Mouse (Mus musculus): ENCODE measurements around the gene Ttll9.

Gene Ttll9

DNA sequence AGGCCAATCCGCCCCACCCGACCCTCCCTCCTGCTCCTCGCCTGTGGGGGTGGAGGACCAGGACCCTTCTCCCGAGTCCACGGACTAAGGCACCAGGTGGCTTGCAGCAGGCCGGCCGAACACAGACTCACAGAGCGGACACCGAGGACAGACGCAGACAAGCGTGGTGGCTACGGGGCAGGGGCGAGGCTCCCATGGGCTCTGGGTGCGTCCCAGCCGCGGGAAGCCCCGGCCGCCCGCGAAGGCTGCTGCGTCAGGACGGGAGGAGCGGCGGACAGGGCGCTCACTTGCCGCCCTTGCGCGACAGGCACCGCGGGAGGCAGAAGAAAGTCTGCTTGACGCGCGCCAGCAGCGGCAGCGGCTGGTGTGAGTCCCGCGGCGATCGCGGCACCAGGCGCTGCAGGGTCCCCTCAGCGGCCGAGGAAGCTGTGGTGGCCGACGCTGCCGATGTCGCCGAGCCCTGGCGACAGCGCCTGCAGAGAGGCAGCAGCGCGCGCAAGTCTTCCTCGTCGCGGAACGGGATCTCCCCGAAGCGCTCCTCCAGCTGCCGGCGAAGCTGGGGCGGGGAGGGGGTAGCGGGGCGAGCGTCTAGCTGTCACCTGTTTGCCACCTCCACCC, 19.3 kb upstream of the Ttll9 start:
- no peak for DNase-seq

DNA sequence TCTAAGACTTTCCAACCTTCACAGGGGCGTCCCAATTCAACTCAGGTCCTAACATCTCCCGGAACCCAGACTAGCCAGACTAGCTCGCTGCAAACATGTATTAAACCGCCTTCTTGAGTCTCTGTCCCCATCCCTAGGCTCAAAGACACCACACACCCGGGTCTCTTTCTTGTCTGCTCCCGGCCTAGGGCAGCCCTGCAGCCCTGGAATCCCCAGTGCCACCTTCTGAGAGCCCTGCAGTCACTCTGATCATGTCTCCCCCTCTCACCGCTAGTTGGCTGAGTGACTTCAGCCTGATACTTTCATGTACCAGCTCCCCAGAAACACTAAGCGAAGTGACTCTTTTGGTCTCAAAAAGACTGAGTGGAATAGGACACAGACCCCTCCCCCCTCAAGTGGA, 18.7 kb upstream of the Ttll9 start:
- no peak for DNase-seq

DNA sequence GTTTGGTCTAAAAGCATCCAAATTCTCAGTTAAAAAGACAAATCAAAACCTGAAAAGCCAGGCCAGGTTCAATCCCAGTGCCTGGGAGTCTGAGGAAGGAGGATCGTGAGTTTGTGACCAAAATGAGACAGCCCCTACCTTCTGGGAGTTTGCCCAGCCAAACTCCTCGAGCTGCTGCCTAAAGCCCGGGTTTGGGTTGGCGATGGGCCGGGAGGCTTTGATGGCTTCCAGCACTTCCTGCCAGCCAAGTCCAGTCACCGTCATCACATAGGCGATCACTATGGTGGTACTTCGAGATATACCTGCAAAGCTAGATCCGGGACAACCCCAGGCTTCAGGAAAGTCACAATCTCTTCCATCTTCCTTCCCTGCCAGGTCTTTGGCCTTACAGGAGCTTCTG, 18.3 kb upstream of the Ttll9 start:
- no peak for DNase-seq

DNA sequence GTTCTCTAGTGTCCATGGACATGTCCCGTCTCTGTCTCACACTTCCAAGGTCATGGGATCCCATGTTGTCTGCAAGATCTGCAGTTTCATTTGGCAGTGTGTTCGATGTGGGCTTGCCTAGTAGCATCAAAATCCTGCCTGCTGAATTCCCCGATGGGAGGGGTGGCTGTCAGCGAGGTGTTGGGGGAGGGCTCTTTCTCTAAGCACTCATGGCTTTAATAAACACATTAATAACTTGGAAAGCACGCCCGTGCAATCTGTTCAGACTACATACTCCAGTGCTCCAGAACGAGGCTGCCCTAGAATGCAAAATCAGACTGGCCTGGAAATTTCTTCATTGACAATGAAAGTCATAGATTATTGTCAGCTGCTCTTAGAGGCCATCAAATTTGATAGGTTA, 15.2 kb upstream of the Ttll9 start:
- DNase-seq, result no peak

DNA sequence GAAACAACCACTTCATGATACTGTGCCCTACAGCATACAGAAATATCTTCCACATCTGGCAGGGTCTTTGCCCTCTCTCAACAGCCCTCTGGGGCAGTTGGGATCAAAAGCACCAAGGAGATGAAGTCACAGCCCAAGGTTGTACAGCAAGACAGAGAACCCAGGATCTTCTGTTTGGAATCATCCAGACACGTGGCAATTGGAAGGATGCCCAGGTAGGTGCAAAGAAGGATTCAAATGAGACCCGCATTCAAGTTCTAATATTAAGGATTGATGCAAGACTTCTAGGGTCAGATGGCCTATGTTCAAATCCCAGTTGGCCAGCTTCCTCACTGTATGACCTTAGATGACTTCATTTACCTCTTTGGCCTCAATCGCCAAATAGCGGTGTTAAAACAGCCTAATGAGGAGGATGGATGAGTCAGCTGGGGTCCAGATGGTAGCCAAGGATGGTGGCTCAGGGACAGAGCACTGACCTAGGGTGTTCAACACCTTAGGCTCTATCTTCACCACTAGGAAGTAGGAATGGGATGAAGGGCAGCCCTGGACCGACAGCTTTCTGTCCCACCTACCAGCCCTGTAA, 13.8 kb upstream of the Ttll9 start:
- DNase-seq, result no peak

DNA sequence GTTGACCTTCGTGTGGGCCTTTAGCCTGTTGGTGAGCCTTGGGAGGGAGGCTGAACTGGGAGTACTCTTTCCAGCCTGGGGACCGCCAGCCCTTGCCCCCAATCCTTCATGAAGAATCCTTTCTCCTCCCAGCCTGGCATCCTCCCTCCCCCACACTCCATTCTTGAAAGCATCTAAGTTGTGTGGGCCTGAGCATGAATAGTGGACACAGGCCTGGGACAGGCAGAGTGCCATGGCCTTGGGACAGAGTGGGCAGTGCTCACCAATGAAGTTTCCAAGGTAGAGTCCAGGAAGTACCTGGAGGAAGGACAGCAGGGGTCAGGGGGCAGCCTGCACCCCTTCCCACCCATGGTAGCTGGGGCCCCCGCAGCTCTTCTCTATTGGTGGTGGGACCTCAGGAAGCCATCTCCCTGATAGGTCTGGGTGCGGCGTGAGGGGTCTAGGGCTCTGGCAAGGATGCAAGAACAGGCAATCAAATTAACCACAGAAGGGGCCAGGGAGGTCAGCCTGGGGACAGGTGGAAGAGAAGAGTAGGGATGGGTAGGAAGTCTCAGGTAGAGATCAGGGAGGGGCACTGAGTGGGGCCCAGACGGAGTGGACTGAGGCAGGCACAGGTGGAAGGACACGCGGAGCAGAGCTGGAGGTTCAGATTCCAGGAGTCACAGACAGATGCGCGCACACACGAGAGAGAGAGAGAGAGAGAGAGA, 11.8 kb upstream of the Ttll9 start:
- no peak for DNase-seq

DNA sequence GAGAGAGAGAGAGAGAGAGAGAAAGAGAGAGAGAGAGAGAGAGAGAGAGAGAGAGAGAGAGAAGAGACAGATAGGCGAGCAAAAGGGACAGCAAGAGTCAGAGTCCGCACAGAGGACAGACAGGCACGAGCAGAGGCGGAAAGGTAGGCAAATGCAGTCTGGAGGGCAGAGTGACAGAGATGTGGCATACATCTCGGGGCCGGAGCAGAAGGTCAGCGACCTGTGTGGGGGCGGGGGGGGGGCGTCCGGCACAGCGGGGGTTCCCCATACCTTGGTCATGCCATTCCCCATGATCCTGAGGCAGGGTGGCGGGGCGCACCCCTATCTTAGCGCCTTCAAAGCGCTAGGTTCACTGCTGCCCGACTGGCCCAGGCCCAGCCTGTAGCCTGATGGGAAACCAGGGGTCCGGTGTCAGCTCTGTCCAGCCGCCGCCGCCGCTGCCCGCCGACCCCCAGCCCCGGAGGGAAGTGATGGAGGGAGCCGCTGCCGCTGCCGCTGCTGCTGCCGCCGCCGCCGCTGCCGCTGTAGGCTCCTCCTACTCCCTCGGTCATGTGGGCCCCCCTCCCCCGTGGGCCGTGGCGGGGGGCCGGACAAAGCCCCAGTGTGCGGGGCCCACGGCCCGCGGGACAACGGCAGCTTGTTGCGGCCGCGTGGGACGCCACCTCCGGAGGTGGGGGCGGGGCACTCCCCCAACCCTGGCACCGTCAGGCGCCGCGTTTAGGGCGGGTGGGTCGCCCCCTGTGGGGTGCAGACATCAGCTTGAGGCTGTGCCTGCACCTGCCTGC, 11.0 kb upstream of the Ttll9 start, which contains the start of gene Dusp15:
TSS of gene Dusp15 (minus strand) at position 634 of the 785 bp plus-strand sequence.
- DNase-seq, result peak; percentile 51

DNA sequence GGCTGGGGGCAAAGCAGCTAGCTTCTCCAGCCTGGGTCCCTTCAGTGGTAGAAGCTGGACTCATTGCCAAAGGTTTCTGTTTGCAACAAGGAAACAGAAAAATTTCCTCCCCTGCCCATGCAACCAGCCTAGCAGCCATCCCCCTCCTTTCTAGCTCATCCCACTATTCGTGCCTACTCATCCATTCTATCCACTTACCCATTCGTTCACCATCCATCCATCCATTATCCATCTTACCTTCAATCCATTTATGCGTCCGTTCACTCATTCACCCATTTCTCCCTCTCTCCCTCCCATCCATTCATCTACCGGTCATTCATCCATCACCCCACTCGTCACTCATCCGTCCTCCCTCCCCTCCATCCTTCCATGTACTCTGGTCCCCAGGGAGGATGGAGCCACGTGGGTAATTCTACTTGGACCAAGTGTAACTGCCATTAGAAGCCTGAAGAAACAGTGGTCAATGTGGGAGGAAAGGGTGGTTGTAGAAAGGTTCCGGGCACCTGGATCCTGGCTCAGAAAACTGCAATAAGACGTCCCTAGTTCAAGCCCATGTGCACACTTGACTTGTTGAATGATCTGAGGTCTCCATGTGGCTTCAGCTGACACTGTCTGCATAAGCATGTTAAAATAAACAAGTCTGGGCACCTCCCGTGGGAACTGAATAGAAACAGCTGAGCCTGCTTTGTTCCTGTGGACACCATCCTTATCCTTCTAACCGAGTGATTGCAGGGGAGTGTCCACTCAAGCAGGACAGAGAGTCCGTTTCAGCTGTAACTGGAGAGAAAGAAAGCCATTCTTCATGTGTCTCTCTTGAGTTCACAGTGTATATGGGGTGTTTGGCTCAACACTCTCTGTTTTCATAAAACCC, 10.2 kb upstream of the Ttll9 start:
- no peak for DNase-seq

DNA sequence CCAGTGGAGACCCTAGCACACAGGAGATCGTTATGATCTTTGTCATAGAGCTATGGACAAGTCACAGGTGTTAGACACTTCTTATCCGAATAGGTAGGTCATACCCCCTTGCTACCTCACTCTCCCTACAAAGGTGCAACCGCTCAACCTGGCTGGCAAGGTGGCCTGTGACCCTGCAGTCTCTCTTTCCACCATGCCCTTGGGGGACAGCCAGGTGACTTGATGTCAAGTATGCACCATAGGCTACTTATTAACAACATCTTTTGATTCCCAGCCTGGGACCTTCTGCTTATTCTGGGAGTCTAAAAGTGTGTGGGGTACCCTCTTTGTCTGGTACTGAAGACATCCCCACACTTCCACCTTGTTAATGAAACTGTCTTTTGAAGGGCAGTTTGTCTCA, 4.2 kb upstream of the Ttll9 start:
- DNase-seq, result no peak

DNA sequence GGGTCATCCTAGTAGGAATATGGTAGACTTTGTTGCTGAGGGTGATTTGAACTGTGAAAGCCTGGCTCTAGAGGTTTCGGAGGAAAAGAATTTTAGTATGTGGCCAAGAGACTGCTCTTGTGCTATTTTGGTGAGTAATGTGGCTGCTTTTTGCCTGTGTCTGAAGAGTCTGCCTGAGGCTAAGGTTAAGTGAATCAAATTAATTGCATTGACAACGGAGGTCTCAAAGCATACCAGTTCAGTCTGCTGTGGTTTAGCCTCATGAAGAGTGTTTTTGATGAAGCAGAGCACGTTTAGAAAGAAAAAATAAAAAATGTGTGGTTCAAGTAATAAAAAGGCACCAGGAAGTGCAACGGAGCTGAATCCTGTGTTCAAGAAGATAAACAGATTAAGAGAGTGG, 3.3 kb downstream of the Ttll9 start:
- DNase-seq, result no peak

DNA sequence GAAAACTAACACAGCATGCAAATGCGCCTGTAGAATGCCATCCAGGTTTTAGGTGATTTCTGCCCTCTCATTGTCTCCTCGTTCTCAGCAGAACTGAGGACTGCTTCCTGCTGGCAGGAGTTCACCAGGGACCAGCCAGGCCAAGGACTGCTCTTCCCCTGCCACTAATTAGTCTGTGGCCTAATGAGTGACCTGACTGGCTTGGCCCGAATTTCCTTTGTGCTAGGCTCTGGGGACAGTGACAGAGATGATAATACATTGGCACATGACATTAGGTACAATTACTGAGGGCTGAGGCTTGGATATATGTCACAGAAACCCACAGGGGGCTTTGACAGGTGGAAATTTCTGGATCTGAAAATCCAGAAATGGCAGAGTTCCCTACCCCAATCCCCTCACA, 14.7 kb downstream of the Ttll9 start:
- DNase-seq, result no peak

DNA sequence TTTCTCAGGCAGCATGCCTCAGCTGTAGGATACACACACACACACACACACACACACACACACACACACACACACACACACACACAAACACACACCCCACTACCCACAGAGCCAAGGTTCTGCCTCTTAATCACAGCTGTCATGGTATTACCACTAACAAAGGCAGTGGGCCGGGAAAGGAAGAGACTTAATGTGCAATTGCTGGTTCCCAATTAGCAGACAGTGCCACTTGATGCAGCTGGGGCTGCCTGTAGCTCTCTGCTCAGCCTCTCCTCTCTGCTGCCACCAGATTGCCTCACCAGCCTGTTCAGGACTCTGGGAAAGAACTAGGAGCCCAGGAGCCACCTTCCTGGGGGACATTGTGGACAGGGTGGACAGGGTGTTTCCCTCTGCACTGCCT, 23.3 kb downstream of the Ttll9 start:
- DNase-seq, result no peak

DNA sequence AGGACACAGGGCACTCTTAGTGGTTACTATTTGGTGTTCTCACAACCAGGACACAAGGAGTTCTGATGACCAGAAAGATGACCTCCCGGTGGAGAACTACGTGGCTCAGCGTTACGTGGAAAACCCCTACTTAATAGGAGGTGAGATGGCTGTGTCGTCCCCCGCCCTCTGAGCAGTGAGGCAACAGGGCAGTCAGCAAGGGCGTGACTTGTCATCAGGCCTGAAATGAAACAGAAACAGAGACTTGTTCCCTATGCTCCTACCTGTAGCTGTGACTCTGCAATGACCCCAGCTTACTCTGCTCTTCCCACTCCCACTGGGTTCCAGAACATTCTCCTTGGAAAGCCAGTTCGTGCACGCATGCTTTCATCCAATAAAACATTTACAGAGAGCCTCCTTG, 29.2 kb downstream of the Ttll9 start:
- DNase-seq, result no peak

DNA sequence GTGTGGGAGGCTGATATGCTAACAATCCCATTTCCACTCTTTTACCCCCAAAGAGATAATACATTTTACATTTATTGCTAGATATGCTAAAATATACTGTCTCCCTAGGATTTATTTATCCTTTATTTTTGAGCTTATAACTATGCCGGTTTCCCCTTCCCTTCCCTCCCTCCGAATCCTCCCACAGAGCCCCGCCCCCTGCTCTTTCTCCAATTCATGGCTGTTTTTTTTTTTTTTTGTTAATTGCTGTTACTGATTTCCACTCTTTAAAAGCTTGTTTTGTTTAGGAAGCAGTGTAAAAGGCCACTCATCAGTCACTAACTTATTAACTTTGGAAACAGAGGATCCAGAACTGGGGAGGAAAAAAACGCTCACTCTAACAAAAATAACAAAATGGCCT, 34.8 kb downstream of the Ttll9 start:
- no peak for DNase-seq

DNA sequence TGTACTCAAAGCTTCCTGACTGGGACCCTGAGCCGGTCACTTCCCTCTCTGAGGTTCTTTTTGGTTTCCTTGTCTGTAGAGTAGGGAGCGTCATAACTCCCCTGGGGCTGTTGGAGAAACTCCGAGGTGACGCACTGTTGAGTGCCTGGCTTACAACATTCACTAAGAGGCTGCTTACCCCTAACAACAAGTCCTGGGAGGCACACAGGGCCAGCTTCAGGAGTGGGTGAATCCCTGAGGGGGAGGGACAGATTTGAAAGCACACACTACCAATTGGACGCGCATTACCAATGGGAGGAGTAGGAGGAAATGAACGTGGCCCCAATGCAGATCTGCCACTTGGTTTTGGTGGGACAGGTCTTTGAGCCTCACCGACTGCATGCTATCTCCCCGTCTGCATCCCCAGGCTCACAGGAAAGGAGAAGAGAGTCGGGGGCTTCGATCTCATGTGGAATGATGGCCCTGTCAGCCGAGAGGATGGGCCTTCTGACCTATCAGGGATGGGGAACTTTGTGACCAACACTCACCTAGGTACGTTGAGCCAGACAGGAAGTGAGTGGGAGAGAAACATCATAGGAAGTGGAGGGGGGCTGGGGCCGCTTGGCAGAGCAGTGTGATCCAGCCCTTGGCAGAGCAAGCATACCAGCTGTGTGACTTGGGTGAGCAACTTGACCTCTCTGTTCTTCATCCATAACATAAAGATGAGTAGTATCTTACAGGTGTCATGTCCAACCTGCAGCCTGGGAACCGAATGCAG, 40.4 kb downstream of the Ttll9 start:
- peak; percentile 21 for DNase-seq

DNA sequence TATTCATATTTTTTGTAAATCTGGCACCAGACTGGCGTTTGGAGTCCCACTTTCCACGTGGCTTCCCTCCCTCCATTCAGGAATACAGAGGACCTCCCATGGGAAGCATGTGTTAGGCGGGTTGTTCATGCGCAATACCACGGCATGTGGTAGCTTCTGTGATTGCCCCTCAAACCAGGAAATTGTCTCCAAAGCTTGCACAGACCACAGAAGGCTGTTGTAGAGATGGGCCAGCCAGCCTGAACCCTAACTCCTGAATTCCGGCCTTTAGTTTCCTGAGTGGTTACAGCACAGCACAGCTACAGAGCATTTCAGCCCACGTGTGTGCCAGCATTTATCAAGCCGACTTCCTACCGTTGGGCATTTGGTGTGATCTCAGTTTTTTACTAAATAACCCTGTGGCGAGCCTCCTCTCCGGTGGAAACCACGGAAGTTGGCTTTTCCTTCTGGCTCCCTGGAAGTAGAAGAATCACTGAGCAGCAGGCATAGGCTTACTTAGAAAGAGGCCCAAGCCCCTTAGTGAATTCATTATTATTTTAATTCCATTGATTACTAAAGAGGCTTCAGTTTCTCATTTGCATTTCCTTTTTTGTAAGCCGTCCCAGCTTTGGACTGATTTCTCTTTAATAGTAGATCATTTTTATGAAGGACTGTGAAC, 41.5 kb downstream of the Ttll9 start:
- no peak for DNase-seq

DNA sequence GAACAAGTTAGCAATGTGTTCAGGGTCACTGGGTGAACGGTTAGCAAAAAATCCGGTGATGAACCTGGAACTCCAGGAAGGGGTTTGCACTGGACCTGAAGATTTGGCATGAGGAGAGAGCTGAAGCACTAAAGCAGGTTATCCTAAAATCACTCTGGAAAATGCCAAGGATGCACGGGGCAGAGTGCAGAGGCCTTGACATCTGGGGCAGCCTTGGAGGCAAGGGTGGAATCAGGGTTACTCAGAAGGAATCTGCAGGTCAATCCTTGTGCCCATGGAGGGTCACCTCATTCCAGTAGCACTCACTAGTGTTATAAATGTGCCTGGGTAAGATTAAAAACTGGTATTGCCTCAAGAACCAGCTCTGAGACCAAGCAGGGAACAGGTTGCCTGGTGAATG, 43.7 kb downstream of the Ttll9 start:
- no peak for DNase-seq

DNA sequence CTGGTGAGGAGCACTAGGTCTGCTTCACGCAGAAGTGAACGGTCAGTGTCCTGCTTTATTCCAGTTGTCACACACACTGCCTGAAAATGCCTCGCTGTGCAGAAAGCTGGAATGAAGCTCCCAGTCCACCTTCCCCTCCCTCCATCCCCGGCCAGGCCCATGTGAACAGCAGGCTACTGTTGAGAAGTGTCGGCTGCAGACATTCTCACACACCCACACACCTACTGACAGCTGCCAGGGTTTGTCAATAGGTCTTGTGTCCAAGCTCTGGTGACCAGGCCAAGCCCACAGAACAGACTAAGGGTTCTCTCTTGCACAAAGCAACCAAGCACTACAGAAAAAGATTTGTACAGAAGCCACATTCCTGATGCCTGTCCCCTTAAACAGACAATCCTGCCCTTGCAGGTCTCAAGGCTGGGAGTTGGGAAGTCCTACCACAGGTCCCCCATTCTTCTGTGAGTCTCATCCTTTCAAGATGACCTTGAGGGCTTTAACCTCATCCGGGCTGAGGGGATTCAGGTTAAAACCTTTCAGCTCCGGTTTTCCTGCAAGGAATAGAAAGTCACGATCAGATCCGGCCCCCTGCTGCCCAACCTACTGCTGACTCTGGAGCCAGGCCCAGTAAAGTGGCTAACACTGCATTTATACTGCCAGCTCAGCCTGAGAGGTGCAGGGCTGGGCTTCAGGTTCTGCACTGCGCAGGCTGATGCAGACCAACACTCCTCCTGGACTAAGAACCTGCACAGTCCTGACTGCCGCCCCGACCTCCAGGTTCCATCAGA, 47.1 kb downstream of the Ttll9 start:
- no peak for DNase-seq

DNA sequence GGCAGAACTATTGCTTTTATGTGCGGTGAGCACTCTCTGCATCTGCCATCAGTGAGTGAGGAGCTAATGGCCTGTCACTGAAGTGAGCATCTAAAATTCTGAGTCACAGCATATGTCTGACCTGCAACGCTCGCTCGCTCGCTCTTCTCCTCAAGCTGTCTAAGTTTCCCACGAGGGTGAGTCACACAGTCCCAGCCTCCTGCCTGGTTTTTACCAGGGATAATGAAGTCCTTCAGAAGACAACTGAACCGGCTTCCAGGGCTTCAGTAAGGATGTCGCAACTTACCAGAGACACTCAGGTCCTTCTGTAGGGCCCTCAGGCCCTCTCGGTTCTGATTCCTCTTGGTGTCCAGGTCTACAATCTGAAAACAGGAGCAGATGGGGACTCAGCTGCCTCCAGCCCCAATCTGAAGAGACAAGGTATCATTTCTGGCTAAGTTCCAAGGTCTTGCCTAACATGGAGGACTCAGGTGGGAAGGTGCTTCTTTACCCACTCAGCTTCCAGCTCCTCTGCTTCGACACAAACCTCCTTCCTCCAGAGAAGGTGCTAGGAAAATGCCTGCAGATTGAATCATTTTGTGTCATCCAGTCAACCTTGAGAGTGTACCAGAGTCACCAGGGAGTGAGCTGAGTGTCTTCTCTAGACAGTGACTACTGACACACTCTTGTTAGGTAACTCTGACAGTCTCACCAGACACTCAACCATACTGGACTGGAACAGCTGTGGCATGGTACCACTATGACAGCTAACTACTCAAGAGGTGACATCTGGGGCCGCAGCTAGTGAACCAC, 51.6 kb downstream of the Ttll9 start:
- DNase-seq, result no peak
